Mouse (Mus musculus) heart, embryonic 10.5 days (tissue): Measurements from ENCODE around the gene Klhl26. TPM values are rescaled to one million over a fixed set of nuclear protein-coding genes. Genes with fewer than 3 reads are reported as not detected.

Experiments
- DNase-seq: peaks from one replicate; pipeline ENCODE4 v3.0.0-alpha.2; 2017; ENCODE audit warnings: low spot score
- H3K27ac ChIP-seq: fragments of 300-500 bp; sonication (generic); 2 replicates; pipeline ENCODE4 v1.5.1; 2016; ENCODE audit warnings: mild to moderate bottlenecking
- H3K27me3 ChIP-seq: fragments of 300-500 bp; sonication (generic); 2 replicates; pipeline ENCODE4 v1.6.1; 2016; ENCODE audit warnings: mild to moderate bottlenecking; ENCODE audit not compliant: poor library complexity, insufficient read depth, severe bottlenecking
- H3K36me3 ChIP-seq: fragments of 300-500 bp; sonication (generic); 2 replicates; pipeline ENCODE4 v1.6.1; 2016; ENCODE audit warnings: mild to moderate bottlenecking, moderate library complexity
- H3K4me1 ChIP-seq: fragments of 300-500 bp; sonication (generic); 2 replicates; pipeline ENCODE4 v1.6.1; 2016; ENCODE audit warnings: mild to moderate bottlenecking
- H3K4me3 ChIP-seq: fragments of 300-500 bp; sonication (generic); 2 replicates; pipeline ENCODE4 v1.5.1; 2016; ENCODE audit warnings: mild to moderate bottlenecking, moderate library complexity
- H3K9me3 ChIP-seq: fragments of 300-500 bp; sonication (generic); 2 replicates; pipeline ENCODE4 v1.6.1; 2016; ENCODE audit warnings: mild to moderate bottlenecking, moderate library complexity
- WGBS: fragments of 180-500 bp; shearing (Covaris S2); methylation state at CpG from one replicate; pipeline ENCODE4 v1.1.7; 2016; 5-methylcytosine and 5-hydroxymethylcytosine counted together
- polyA plus RNA-seq: library from polyadenylated mRNA; unstranded; fragments of >200 nt; fragmentation: Nextera tagmentation; extraction: Ambion mirVana; gene quantifications from 2 replicates; pipeline ENCODE4 v1.2.1, GENCODE M21; 2016

The Klhl26 gene
- polyA plus RNA-seq, 1 experiment from 2014 or later: 15.6 TPM

- H3K4me1 ChIP-seq: peaks cover 54% of the 10 kb centered on the region
Observed at GRCm38 (mm10) chr8:70507027-70507393, 30.2 kb upstream of the Klhl26 start.

DNA sequence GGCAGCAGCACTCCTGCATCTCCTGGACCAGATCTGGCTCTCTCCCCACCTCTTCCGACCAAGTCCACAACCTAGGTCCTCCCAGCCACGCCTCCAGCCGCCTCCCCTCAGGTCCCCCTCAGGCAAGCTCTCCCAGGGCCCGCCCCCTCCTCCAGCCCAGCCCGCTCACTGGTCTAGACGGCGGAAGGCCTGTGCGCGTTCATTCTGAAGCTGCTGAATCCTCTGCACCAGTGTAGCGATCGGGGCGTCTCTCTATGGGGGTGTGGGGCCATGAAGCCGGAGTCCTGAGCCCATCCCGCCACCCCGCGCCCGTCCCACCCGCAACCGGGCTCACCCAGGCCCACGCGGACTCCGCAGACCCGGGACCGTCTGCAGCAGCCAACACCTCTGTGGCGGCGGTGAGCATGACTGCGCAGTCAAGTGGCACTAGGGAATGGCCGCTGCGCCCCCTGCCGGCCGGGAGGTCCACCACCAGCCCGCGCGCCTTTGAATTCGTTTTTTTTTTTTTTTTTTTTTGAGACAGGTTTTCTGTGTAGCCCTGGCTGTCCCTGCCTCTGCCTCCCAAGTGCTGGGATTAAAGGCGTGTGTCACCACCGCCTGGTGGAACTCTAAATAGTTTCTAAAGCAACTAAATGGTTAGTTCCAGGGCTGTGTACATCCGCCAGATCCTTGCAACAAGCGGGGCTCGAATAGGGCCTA, 29.7 kb upstream of the Klhl26 start, which contains the start of gene Rex1bd:
TSS of gene Rex1bd (minus strand) at position 425 of the 699 bp plus-strand sequence.
- 3% methylated on average over 40 of the region's 40 CpGs for WGBS
- Histone ChIP-seq H3K9me3 (no peaks in the 10 kb centered on the region), H3K27me3 (peaks cover 34% of the 10 kb centered on the region), H3K36me3 (peaks cover 35% of the 10 kb centered on the region), H3K4me3 (peak within 1 kb of the TSS; percentile 91), H3K27ac (peak within 1 kb of the TSS; percentile 98), H3K4me1 (peaks cover 54% of the 10 kb centered on the region)
- DNase-seq: peak; percentile 99

More at GRCm38 (mm10) chr8:70507027-70507393, 30.2 kb upstream of the Klhl26 start:
- Histone ChIP-seq H3K4me3 (peak overlapping the region; percentile 91), H3K9me3 (no peaks in the 10 kb centered on the region), H3K36me3 (peaks cover 39% of the 10 kb centered on the region), H3K27ac (no peak overlapping the region), H3K27me3 (peaks cover 29% of the 10 kb centered on the region)
- DNase-seq: no peak
- WGBS: 59% methylated on average over 5 of the region's 5 CpGs

DNA sequence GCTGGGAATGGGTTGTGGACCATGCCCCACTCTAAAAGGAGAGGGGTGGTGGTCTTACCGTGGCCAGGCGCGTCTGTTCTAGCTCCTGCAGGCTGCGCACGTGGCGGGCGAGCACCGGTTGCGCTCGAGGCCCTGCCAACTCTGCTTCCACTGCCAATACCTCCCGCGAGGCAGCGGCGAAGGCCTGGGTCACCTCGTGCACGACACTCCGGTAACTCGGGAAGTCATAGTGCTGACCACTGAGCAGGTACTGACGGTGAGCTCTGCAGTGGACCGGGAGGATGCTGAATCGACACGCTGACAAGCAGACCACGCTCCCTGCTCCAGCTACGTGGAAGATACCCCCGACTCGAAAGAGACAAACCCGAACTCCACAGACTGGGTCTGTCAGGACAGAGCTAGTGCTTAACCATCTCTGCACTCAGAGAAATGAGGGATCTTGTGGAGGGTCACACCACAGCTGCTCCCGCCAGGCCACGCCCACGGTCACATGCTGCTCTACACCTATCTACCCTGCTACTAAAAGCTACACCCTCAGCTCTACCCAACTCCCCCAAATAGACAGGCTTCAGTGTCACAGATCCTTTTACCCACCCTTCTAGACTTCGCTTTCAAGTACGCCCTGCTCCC, 29.0 kb upstream of the Klhl26 start:
- Histone ChIP-seq H3K27me3 (peaks cover 41% of the 10 kb centered on the region), H3K27ac (peak overlapping the region; percentile 98), H3K4me3 (peak overlapping the region; percentile 91), H3K36me3 (peaks cover 35% of the 10 kb centered on the region), H3K9me3 (no peaks in the 10 kb centered on the region), H3K4me1 (peaks cover 57% of the 10 kb centered on the region)
- 35% methylated on average over 32 of the region's 32 CpGs for WGBS
- no peak for DNase-seq

- Histone ChIP-seq H3K4me1 (peaks cover 64% of the 10 kb centered on the region), H3K27ac (no peak overlapping the region), H3K4me3 (no peak overlapping the region), H3K27me3 (peaks cover 50% of the 10 kb centered on the region), H3K9me3 (no peaks in the 10 kb centered on the region), H3K36me3 (peaks cover 35% of the 10 kb centered on the region)
- peak; percentile 90 for DNase-seq
- 77% methylated on average over 3 of the region's 3 CpGs for WGBS
Observed at GRCm38 (mm10) chr8:70504851-70505250, 28.1 kb upstream of the Klhl26 start.

GRCm38 (mm10) chr8:70504291-70504716, 27.5 kb upstream of the Klhl26 start:
- peaks cover 63% of the 10 kb centered on the region for H3K4me1 ChIP-seq
- peaks cover 56% of the 10 kb centered on the region for H3K27me3 ChIP-seq
- no peak overlapping the region for H3K27ac ChIP-seq
- DNase-seq: no peak
- no peaks in the 10 kb centered on the region for H3K9me3 ChIP-seq
- peaks cover 34% of the 10 kb centered on the region for H3K36me3 ChIP-seq
- H3K4me3 ChIP-seq: 0 out of 2 replicates have a peak overlapping the region, but pooled peaks have one; percentile 1
- WGBS: 69% methylated on average over 16 of the region's 16 CpGs

GRCm38 (mm10) chr8:70503062-70503750, 26.4 kb upstream of the Klhl26 start:
- Histone ChIP-seq H3K4me3 (peak overlapping the region; percentile 36), H3K9me3 (no peaks in the 10 kb centered on the region), H3K27ac (no peak overlapping the region), H3K27me3 (peaks cover 67% of the 10 kb centered on the region), H3K36me3 (peaks cover 24% of the 10 kb centered on the region), H3K4me1 (peaks cover 53% of the 10 kb centered on the region)
- DNase-seq: peak; percentile 88
- WGBS: 12% methylated on average over 46 of the region's 46 CpGs

- H3K27ac ChIP-seq: 0 out of 2 replicates have a peak overlapping the region, but pooled peaks have one; percentile 13
- peak overlapping the region; percentile 39 for H3K4me3 ChIP-seq
- H3K36me3 ChIP-seq: peaks cover 18% of the 10 kb centered on the region
- WGBS: 28% methylated on average over 12 of the region's 12 CpGs
- peaks cover 53% of the 10 kb centered on the region for H3K4me1 ChIP-seq
- H3K9me3 ChIP-seq: no peaks in the 10 kb centered on the region
- no peak for DNase-seq
- H3K27me3 ChIP-seq: peaks cover 73% of the 10 kb centered on the region
Observed at GRCm38 (mm10) chr8:70502540-70502939, 25.8 kb upstream of the Klhl26 start.

GRCm38 (mm10) chr8:70501820-70502529, 25.2 kb upstream of the Klhl26 start:
- H3K36me3 ChIP-seq: peaks cover 13% of the 10 kb centered on the region
- no peaks in the 10 kb centered on the region for H3K9me3 ChIP-seq
- DNase-seq: no peak
- peaks cover 79% of the 10 kb centered on the region for H3K27me3 ChIP-seq
- H3K4me1 ChIP-seq: peaks cover 51% of the 10 kb centered on the region
- H3K4me3 ChIP-seq: peak overlapping the region; percentile 39
- 14% methylated on average over 23 of the region's 23 CpGs for WGBS
- peak overlapping the region; percentile 13; the same call in 1 of the 2 replicates for H3K27ac ChIP-seq

DNA sequence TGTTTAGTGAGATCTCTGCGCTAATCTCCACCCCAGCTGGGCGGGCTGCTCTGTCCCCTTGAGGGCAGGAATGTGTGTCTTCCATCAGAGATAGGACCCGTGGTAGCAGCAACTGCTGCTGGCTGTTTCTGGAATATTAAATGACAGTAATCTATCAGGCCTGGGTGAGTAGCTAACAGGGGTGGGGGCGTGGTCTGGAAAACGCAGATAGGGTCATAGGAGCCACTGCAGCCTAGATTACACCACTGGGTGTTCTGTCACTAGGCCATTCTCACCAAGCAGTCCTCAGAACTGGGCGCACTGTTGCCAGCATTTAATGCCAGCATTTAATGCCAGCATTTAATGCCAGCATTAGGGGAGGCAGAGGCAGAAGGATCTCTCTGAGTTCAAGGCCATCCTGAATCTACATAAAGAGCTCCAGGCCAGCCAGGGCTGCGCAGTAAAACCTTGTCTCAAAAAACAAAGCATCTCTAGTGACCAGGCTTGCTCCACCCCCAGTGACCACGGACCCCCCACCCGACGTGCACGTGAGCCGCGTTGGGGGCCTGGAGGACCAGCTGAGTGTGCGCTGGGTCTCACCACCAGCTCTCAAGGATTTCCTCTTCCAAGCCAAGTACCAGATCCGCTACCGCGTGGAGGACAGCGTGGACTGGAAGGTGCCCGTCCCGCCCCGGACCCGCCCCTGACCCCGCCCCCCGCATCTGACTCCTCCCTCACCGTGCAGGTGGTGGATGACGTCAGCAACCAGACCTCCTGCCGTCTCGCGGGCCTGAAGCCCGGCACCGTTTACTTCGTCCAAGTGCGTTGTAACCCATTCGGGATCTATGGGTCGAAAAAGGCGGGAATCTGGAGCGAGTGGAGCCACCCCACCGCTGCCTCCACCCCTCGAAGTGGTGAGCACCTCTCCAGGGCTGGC, 23.9 kb upstream of the Klhl26 start:
- Histone ChIP-seq H3K27me3 (peaks cover 92% of the 10 kb centered on the region), H3K4me1 (peaks cover 46% of the 10 kb centered on the region), H3K9me3 (no peaks in the 10 kb centered on the region), H3K36me3 (peaks cover 13% of the 10 kb centered on the region), H3K27ac (no peak overlapping the region), H3K4me3 (peak overlapping the region; percentile 29)
- DNase-seq: no peak
- WGBS: 6% methylated on average over 39 of the region's 39 CpGs

DNA sequence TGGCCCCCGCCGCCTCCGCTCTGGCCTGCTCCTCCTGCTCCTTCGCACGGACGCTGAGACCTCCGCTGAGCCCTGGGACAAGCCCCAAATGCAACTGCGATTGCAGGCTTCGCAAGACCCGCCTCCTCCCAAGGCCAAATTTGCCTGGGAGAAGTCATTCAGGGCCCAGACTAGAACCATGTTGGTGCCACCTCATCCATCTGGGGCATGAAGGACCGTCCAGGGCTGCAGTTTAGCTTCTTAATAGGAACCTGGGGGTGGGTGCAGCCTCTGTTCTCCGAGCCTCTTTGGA, 18.9 kb upstream of the Klhl26 start:
- no peak for DNase-seq
- 5% methylated on average over 12 of the region's 12 CpGs for WGBS
- H3K9me3 ChIP-seq: no peaks in the 10 kb centered on the region
- peaks cover 100% of the 10 kb centered on the region for H3K27me3 ChIP-seq
- peaks cover 52% of the 10 kb centered on the region for H3K4me1 ChIP-seq
- no peaks in the 10 kb centered on the region for H3K36me3 ChIP-seq
- H3K4me3 ChIP-seq: peak overlapping the region; percentile 60
- H3K27ac ChIP-seq: peak overlapping the region; percentile 42; the same call in 1 of the 2 replicates

- Histone ChIP-seq H3K9me3 (no peaks in the 10 kb centered on the region), H3K4me1 (peaks cover 50% of the 10 kb centered on the region), H3K27me3 (peaks cover 100% of the 10 kb centered on the region), H3K36me3 (no peaks in the 10 kb centered on the region), H3K4me3 (peak overlapping the region; percentile 60), H3K27ac (peak overlapping the region; percentile 42; the same call in 1 of the 2 replicates)
- 1% methylated on average over 21 of the region's 21 CpGs for WGBS
- no peak for DNase-seq
Observed at GRCm38 (mm10) chr8:70495001-70495770, 18.4 kb upstream of the Klhl26 start.
